Mouse (Mus musculus): ENCODE data around the gene Def6. TPM values are rescaled to one million over a fixed set of nuclear protein-coding genes. Genes with fewer than 3 reads are reported as not detected.

Def6 gene
- polyA plus RNA-seq, 1 experiment, result 69.7 TPM

DNA sequence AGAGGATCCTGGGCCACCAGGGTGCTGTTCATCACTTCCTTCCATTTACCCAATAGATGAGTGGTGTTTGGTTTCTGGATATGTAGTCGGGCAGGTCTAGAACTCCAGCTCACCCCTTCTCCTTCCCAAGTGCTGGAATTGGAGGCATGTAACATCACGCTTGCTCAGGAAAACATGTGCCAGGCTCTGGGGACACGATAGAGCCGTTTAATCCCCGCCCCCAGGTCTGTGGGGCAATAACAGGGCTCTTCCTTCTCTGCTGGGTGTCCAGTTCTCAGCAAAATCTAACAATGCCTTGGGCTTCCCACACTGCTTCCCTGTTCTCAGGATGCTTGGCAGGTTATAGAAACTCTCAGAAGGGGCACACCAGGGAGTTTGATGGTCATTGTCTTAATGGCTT lies 29.8 kb downstream of the Def6 start:
- Histone ChIP-seq H3K27me3 (ENCODE audit: control insufficient read depth, insufficient read depth, low read length) (no peaks in the 10 kb centered on the region), H3K4me3 (ENCODE audit: extremely low read depth, insufficient read depth, insufficient read length) (no peak overlapping the region), H3K36me3 (ENCODE audit: control insufficient read depth, insufficient read depth, low read length) (peaks cover 1% of the 10 kb centered on the region), H3K4me1 (ENCODE audit: control insufficient read depth, insufficient read depth, insufficient read length) (no peaks in the 10 kb centered on the region), H3K27ac (ENCODE audit: insufficient read depth, low read length) (no peak overlapping the region)
- 84% methylated on average over 5 of the region's 5 CpGs for WGBS
- DNase-seq (ENCODE audit: low read depth in 1 of 2, low spot score in 2 of 2), result no peak
- TF ChIP-seq CTCF (IDR thresholded peaks at IDR 0.05; ENCODE audit: extremely low read depth, insufficient read depth, insufficient read length, insufficient replicate concordance) (no peak), POLR2A (IDR thresholded peaks at IDR 0.05; ENCODE audit: low read depth, low read length) (no peak)

DNA sequence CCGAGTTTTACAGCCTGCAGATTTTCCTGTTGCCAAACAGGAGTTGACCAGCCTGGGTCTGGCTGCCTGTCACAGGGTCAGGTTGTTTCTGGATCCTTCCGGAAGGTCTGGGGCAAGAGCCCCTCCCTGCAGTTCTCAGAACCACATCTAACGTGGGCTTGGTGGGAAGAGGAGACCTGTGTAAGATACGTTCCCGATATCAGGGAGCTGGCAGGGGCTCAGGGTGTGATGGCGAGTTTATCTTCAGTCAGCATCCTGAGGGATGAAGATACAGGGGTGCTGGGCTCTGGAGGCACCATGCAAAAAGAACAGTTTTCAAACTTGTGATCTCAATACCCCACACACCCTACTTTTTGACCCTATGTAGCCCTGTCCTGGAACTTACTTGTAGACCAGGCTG lies 30.3 kb downstream of the Def6 start:
- Histone ChIP-seq H3K4me1 (ENCODE audit: control insufficient read depth, insufficient read depth, insufficient read length) (no peaks in the 10 kb centered on the region), H3K36me3 (ENCODE audit: control insufficient read depth, insufficient read depth, low read length) (peaks cover 1% of the 10 kb centered on the region)
- 82% methylated on average over 6 of the region's 6 CpGs for WGBS

DNA sequence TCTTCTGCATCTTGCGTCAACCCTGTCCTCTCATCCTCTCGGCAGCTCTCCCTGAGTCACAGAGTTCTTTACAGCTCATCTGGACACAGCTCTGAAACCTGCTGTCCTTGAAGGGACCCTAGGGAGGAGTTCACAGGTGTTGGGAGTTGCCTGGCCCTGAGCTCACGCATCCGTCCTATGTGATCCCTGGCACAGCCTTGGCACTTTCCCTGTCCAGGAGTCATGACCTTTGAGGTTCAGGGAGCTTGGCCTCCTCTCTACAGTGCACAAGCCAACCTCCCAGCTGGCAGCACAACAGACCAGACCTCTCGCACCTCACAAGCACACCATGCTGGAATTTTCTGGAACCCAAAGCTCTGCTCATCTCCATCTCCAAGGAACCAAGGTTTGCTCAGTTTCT lies 33.3 kb downstream of the Def6 start:
- Histone ChIP-seq H3K4me3 (ENCODE audit: extremely low read depth, insufficient read depth, insufficient read length) (no peak overlapping the region), H3K27me3 (ENCODE audit: control insufficient read depth, insufficient read depth, low read length) (no peaks in the 10 kb centered on the region), H3K27ac (ENCODE audit: insufficient read depth, low read length) (no peak overlapping the region), H3K36me3 (ENCODE audit: control insufficient read depth, insufficient read depth, low read length) (peaks cover 3% of the 10 kb centered on the region), H3K4me1 (ENCODE audit: control insufficient read depth, insufficient read depth, insufficient read length) (peaks cover 2% of the 10 kb centered on the region; the same call in 1 of the 2 replicates)
- DNase-seq (ENCODE audit: low read depth in 1 of 2, low spot score in 2 of 2), result no peak
- WGBS, result 97% methylated on average over 5 of the region's 5 CpGs
- TF ChIP-seq CTCF (IDR thresholded peaks at IDR 0.05; ENCODE audit: extremely low read depth, insufficient read depth, insufficient read length, insufficient replicate concordance) (no peak), POLR2A (IDR thresholded peaks at IDR 0.05; ENCODE audit: low read depth, low read length) (no peak)

More for the DNA sequence above, 30.3 kb downstream of the Def6 start:
- Histone ChIP-seq H3K27ac (ENCODE audit: insufficient read depth, low read length) (no peak overlapping the region), H3K4me3 (ENCODE audit: extremely low read depth, insufficient read depth, insufficient read length) (no peak overlapping the region), H3K27me3 (ENCODE audit: control insufficient read depth, insufficient read depth, low read length) (no peaks in the 10 kb centered on the region)
- TF ChIP-seq CTCF (IDR thresholded peaks at IDR 0.05; ENCODE audit: extremely low read depth, insufficient read depth, insufficient read length, insufficient replicate concordance) (no peak), POLR2A (IDR thresholded peaks at IDR 0.05; ENCODE audit: low read depth, low read length) (no peak)
- no peak for DNase-seq (ENCODE audit: low read depth in 1 of 2, low spot score in 2 of 2)

DNA sequence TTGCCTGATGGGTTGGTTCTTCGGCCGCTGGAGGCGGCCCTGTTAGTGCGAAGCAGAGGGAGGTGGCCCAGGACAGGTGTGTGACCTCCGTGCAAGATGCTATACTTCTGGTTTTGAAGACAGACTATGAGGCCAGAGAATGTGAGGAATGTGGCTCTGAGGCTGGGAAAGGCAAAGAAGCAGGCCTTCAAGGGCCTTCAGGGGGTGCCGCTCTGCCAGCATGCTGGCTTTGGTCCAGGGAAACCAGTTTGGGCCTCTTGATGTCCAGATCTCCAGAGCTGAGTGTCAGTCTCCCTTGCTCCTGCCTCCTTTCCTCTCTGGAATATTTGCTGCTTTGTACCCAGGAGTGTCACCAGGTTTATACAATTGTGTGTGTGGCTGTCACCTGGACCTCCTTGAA lies 34.7 kb downstream of the Def6 start:
- no peak overlapping the region for H3K27ac ChIP-seq (ENCODE audit: insufficient read depth, low read length)
- TF ChIP-seq POLR2A (IDR thresholded peaks at IDR 0.05; ENCODE audit: low read depth, low read length) (no peak), CTCF (IDR thresholded peaks at IDR 0.05; ENCODE audit: extremely low read depth, insufficient read depth, insufficient read length, insufficient replicate concordance) (no peak)
- no peak for DNase-seq (ENCODE audit: low read depth in 1 of 2, low spot score in 2 of 2)
- no peak overlapping the region for H3K4me3 ChIP-seq (ENCODE audit: extremely low read depth, insufficient read depth, insufficient read length)
- WGBS, result 95% methylated on average over 6 of the region's 6 CpGs
- H3K4me1 ChIP-seq (ENCODE audit: control insufficient read depth, insufficient read depth, insufficient read length), result peaks cover 12% of the 10 kb centered on the region; the same call in 1 of the 2 replicates
- peaks cover 3% of the 10 kb centered on the region for H3K36me3 ChIP-seq (ENCODE audit: control insufficient read depth, insufficient read depth, low read length)
- no peaks in the 10 kb centered on the region for H3K27me3 ChIP-seq (ENCODE audit: control insufficient read depth, insufficient read depth, low read length)

DNA sequence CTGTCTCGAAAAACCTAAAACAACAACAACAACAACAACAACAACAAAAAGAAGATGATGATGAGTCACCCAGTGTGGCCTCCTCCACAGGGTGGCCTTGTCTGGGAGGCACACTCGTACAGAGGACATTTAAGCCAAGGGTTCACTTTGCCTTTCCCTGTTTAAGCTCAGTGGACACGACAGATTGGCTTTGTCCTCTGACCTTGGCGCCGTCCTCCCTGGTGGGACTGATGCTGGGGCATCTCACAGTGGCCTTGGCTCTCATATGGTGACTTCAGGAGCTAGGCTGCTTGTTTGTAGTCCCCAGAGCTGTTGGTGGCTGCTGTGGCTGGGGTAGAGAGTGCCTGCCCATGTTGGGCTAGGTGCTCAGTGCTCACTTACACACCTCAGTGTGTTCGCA lies 36.6 kb downstream of the Def6 start:
- Histone ChIP-seq H3K27me3 (ENCODE audit: control insufficient read depth, insufficient read depth, low read length) (no peaks in the 10 kb centered on the region), H3K27ac (ENCODE audit: insufficient read depth, low read length) (no peak overlapping the region), H3K36me3 (ENCODE audit: control insufficient read depth, insufficient read depth, low read length) (peaks cover 3% of the 10 kb centered on the region), H3K4me3 (ENCODE audit: extremely low read depth, insufficient read depth, insufficient read length) (no peak overlapping the region), H3K4me1 (ENCODE audit: control insufficient read depth, insufficient read depth, insufficient read length) (peaks cover 20% of the 10 kb centered on the region; the same call in 1 of the 2 replicates)
- WGBS, result 91% methylated on average over 6 of the region's 6 CpGs
- no peak for DNase-seq (ENCODE audit: low read depth in 1 of 2, low spot score in 2 of 2)
- TF ChIP-seq POLR2A (IDR thresholded peaks at IDR 0.05; ENCODE audit: low read depth, low read length) (no peak), CTCF (IDR thresholded peaks at IDR 0.05; ENCODE audit: extremely low read depth, insufficient read depth, insufficient read length, insufficient replicate concordance) (no peak)

DNA sequence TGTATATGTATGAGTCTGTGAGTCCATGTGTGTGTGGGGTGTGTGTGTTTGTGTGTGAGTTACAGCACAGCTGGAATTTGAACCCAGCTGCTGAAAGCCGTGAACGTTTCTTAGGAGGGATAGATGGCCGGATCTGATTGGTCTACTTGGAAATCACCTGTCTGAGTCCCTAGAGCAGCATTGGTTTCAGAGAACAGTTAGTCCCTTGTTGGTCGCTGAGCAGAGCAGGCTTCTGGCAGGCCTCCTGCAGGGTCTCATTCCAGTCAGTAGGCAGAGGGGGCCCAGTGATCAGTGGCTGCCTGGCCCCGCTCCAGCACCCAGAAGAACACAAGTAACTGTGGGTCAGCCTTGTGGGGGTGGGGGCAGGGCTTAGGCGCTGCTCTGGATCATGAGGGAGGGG lies 37.1 kb downstream of the Def6 start:
- TF ChIP-seq POLR2A (IDR thresholded peaks at IDR 0.05; ENCODE audit: low read depth, low read length) (no peak), CTCF (IDR thresholded peaks at IDR 0.05; ENCODE audit: extremely low read depth, insufficient read depth, insufficient read length, insufficient replicate concordance) (no peak)
- peaks cover 20% of the 10 kb centered on the region; the same call in 1 of the 2 replicates for H3K4me1 ChIP-seq (ENCODE audit: control insufficient read depth, insufficient read depth, insufficient read length)
- 90% methylated on average over 6 of the region's 6 CpGs for WGBS
- no peak overlapping the region for H3K27ac ChIP-seq (ENCODE audit: insufficient read depth, low read length)
- peaks cover 3% of the 10 kb centered on the region for H3K36me3 ChIP-seq (ENCODE audit: control insufficient read depth, insufficient read depth, low read length)
- H3K27me3 ChIP-seq (ENCODE audit: control insufficient read depth, insufficient read depth, low read length), result no peaks in the 10 kb centered on the region
- H3K4me3 ChIP-seq (ENCODE audit: extremely low read depth, insufficient read depth, insufficient read length), result no peak overlapping the region
- no peak for DNase-seq (ENCODE audit: low read depth in 1 of 2, low spot score in 2 of 2)

DNA sequence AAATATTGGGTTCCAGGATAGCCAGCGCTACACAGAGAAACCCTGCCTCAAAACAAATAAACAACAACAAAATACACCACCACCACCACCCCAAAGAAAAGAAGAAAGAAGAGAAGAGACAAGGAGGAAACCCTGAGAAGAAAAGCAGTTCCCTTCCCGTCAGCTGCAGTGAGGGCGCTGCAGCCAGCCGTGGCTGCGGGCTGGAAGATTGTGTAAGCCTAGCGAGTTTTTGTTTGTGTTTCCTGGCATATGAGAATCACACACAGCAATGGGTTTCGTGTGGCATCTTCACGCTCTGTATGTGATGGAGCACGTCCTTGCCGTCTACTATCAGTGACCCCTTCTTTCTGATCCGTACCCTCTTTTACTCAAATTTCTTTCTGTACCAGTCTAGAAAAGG lies 39.1 kb downstream of the Def6 start:
- Histone ChIP-seq H3K4me1 (ENCODE audit: control insufficient read depth, insufficient read depth, insufficient read length) (peaks cover 20% of the 10 kb centered on the region; the same call in 1 of the 2 replicates), H3K4me3 (ENCODE audit: extremely low read depth, insufficient read depth, insufficient read length) (no peak overlapping the region), H3K27me3 (ENCODE audit: control insufficient read depth, insufficient read depth, low read length) (no peaks in the 10 kb centered on the region), H3K36me3 (ENCODE audit: control insufficient read depth, insufficient read depth, low read length) (peaks cover 5% of the 10 kb centered on the region), H3K27ac (ENCODE audit: insufficient read depth, low read length) (no peak overlapping the region)
- TF ChIP-seq CTCF (IDR thresholded peaks at IDR 0.05; ENCODE audit: extremely low read depth, insufficient read depth, insufficient read length, insufficient replicate concordance), result no peak
- TF ChIP-seq POLR2A (IDR thresholded peaks at IDR 0.05; ENCODE audit: low read depth, low read length), result no peak
- no peak for DNase-seq (ENCODE audit: low read depth in 1 of 2, low spot score in 2 of 2)
- 36% methylated on average over 11 of the region's 11 CpGs for WGBS
